Mouse (Mus musculus): Measurements from ENCODE around the gene Nlrc5.

DNA sequence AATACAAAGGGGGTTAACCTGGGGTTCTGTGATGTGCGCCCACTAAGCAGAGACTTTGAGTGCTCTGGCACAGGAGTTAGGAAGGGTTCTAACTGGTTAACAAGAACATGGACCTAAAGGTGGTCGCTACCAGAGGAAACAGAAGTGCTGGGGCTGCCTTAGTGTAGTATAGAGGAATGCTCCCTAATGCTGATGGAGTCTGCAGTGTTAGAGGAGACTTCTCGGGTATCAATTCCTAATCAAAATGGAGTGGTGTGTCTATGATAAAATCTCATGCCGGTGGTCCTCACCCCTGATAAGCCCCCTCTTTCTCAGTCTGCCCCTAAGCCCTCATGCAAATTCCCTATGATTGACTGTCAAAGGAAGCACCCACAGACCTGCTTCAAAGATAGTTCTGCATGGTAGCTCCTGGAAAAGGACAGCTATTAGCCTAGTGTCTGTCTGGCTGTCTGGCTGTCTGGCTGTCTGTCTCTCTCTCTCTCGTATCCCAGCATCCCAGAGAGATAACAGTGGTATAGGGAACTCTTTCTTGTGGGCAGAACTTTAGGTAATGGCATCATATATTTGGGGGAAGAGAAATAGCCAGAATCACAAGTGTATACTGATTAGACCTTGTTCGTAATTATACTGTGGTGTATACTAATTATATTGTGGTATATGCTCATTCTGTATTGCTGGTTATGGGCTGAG, 38.2 kb upstream of the Nlrc5 start:
- TF ChIP-seq CTCF (IDR thresholded peaks at IDR 0.05; ENCODE audit: borderline replicate concordance, control insufficient read depth, extremely low read depth, insufficient read depth, low read length, poor library complexity) (no peak), POLR2A (IDR thresholded peaks at IDR 0.05; ENCODE audit: control insufficient read depth, extremely low read depth, insufficient read depth, low read length, poor library complexity) (no peak)

Measured in thymus, adult 2 months (tissue).